Mouse (Mus musculus): ENCODE measurements at regions not wholly inside any gene's neighbourhood (a gene's known extent, or its start where the extent isn't known, plus 50 kb on each side); places are given as distances from the start of the nearest gene placed in this dataset.

DNA sequence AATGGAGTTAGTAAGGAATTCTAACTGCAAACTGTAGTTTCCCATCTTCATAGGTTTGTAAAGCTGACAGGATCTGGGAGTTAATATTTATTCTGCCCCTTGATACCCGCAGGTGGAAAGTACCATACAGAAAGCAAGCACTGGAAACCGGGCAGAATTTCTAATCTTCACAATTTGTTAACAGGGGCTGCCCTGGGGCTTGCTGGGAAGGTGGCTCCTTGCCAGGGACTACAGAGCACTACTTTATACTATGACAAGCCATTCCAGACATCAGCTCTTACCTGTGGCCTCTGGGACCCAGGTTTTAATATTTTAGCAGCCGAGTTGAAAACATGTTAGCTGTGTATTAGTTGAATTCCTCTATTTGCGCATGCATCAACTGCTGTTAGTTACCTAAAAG lies 135.1 kb upstream of the Zeb2 start:
- no peak for DNase-seq (ENCODE audit: low spot score in 2 of 2)

DNA sequence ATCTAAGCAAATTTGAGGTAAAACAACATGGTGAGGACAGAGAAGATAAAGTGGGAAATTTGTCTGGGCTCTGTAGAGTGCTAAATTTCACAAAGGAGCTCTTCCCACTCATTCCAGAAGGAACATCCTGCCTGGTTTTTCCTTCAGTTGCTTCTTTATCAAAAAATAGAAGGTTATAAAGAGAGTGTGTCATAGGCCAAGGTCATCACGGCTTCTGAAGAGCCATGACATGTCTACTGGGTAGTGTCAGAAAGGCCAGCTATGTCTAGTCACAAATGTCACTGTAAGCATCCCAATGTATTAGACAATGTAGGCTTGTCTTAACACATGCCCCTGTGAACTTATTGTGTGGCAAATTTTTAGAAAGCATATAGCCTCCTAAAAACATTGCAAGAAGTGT lies 132.5 kb upstream of the Zeb2 start:
- DNase-seq (ENCODE audit: low spot score in 2 of 2): no peak

DNA sequence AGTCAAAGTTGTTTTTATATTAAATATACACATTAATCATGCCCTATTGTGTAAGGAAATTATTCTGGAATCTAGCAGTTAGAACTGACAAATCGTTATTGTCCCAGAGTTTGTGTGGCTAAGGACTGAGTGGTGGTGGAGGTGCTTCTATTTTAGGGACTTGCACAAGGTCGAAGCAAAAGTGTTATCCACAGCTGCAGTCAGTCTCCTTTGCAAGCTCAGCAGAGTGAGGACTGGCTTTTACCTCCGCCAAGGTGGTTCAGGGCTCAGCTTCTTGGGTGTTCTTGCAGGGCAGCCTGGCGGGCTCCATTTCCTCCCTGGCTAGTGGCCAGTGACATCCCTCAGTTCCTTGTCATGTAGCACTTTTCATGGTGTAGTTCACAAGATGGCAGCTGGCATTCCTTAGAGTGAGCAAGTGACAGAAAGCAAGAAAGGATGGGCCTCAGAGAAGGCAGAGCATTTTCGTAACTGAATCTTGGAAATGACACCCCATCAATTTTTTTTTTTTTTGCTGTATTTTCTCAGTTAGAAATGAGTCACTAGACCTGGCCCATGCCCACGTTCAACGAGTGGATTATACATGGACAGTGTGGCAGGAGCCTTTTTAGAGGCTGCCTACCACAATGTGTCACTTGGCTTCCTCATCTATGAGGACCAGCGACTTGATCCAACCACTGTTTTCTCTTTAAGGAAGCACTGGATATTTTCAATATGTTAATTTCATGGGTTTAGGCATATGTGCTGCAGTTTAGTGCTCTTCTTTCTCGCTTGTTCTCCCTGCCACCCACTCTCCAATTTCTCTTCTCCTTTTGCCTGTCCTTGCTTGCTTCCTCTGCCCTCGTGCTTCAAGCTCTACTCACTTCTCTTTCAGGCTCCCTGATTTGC lies 129.1 kb upstream of the Zeb2 start:
- DNase-seq (ENCODE audit: low spot score in 2 of 2): no peak

DNA sequence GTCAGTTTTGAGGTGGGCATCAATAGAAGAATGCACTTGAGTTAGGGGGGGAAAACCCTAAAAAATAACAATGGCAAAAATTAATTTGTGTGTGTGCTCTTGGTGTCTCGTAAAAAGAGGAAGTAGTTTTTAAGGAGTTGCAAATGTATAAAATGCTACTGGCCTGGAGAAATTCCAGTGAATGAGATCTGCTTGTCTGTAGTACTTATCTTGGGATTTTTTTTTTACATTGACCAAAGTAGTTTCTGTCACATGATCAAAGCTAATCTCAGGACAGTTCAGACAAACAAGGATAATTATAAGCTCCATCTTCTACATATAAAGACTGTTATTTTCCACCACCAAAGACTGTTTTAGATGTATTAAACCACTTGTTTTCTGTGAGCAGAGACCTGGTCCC lies 128.3 kb upstream of the Zeb2 start:
- no peak for DNase-seq (ENCODE audit: low spot score in 2 of 2)

DNA sequence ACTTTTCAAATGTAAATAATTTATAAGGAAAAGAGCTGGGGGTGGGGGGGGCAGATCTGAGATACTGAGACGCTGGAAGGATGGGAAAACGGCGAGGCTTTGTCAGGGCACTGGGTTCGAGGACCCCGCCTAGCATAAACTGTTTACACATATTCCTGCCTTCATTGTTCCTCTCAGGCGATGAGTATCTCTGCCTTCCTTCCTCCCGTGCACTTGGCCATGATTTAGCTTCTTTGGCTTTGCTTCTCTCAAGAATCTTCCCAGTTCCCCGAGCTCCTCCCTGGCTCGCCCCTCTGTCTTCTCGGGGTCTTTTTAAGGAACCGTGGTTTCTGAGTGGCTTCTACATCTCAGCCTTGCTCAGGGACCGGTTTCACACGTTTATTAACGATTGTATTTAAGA lies 127.3 kb upstream of the Zeb2 start:
- DNase-seq (ENCODE audit: low spot score in 2 of 2): no peak

DNA sequence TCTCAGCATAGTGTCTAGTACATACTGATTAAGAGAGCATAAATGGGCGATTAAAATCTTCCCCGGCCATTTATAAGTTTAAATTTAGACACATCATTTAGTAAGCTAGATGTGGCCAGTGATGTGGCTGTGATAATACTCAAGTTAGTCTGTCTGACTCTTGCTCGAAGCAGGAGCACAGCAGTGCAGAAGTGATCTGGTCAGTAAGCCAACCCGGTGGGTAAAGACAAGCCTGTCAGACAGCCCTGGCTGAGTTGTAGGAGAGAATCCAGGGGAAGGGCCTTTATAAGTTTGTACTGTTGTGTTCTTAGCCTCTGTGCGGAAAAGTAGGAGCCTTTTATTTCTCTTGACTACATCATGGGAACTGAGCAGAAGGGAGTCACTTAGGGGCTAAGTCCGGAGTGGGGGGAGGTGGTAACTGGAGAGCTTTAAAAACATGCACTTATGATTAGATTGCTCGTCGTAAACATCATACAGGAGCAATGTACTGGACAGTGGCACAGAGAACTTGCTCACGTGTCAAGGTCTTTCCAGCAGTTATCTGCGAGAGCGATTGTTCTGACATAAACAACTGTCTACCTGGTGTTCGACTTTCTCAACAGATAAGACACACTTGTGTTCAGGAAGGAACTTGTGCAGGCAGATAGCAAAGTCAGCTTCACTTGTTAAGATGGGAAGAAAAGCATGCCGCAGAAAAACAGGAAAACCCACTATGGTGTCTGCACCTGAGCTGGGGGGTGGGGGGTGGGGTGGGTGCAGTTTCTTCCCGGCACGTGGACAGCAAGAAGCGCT lies 122.5 kb upstream of the Zeb2 start:
- no peak for DNase-seq (ENCODE audit: low spot score in 2 of 2)

DNA sequence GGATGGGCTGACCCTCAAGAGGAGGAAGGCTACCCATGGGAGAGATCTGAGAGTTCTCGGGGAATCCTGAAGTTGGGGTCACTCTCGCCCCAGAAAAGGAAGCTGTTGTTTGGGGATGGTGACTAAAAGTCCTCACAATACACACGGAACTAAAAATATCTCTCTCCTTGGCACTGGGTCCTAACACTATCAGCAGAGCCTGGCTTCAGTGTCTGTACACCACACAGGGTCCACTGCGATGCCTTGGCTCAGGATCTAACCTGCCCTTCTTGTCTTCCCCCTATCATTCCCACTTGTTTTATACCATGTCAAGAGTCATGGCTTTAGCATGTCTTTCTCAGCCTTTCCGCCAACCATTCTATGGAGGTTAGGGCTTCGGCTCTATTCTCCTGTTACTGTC lies 121.8 kb upstream of the Zeb2 start:
- no peak for DNase-seq (ENCODE audit: low spot score in 2 of 2)

DNA sequence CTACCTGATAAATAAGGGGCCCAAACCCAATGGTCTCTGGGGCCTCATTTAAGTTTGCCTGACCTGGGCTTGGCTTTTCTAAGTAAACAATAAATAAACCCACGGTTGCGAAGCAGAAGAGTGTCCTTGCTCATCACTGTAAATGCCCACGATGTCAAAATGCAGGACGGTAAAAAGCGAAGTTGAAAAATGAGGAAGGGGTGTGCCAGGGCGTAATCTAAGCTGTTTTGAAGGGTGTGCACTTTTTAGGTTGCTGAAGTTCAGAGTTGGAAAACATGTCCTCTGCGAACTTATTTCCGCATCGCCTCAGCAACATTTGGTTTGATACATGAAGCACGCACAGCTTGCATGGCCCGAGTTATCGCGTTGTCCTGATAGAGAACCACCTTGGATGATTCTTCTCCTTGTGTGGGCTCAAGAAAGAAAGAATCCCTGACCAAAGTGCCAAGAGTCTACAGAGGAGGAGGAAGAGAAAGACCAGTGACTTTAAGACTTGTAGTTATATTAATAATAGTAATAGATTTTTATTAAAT lies 119.0 kb upstream of the Zeb2 start:
- no peak for DNase-seq (ENCODE audit: low spot score in 2 of 2)

DNA sequence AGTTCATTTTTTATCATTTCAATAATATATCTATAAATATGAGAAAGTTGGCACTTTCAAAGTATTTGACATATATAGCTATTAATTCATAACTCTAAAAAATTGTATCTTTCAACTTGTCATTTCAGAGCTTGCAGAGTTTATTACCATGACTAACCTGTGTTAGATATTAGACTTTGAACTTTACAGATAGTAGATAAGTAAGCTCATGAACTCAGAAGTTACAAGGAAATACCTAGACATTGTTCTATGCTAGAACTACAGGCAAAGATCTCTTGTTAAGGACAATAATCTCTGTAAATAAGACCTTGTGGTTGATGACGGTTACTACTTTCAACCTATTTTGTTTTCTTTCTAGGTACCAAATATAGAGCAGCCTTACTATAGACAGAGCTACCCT lies 117.0 kb upstream of the Zeb2 start:
- DNase-seq (ENCODE audit: low spot score in 2 of 2): no peak

DNA sequence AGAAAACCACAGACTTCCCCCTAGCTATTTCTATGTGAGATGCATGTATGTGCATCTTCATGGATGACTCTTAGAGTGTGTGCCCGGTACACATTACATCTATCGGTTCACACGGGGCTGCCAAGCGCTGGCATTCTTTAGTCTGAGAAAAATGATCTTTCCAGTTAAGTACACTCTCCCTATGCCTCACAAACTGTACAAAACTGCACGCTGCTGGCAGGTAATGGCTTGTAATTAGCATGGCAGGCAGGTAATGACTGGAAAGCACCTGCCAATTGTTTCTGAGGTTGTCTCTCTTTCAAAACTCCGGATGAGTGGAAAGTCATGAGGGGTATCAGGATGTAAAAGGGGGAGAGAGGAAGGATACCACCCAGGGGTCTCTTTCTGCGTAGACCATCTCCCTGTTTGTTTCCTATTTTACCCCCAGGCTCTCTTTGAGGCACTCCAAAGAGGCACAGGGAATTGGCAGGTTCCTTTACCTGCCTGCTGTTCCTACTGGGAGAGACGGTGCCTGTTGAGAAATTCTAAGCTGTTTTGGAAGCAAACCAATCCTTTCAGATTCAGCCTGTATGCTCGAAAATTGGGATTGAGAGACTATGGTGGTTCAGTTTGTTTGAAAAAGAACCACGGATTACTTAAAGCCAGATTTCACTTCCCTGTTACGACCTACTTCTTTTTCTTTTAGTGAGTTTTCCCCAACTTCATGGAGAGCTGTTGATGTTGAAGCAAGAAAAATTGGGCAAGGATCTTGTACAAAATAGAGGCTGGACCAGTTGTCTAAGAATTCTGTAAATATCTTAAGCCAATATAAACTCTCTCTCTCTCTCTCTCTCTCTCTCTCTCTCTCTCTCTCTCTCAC lies 113.4 kb upstream of the Zeb2 start:
- DNase-seq (ENCODE audit: low spot score in 2 of 2): no peak

DNA sequence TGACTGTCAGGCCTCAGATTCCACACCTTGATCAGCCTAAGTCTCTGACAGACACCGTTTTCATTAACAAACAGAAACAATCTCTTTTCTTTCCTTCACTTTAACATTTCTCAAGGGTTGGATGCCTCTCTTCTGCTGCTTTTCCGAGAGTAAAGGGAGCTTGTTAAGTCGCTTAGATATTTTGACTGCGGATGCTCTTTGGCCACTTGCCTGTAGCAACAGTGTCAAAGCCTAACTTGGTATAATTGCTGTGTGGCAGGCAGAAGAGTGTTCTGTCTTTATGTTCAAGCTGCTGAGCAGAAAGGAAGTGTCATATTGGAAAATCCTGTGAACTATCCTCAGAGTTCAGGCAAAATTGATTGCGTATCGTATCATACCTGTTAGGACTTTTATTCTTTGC lies 112.3 kb upstream of the Zeb2 start:
- DNase-seq (ENCODE audit: low spot score in 2 of 2): no peak

DNA sequence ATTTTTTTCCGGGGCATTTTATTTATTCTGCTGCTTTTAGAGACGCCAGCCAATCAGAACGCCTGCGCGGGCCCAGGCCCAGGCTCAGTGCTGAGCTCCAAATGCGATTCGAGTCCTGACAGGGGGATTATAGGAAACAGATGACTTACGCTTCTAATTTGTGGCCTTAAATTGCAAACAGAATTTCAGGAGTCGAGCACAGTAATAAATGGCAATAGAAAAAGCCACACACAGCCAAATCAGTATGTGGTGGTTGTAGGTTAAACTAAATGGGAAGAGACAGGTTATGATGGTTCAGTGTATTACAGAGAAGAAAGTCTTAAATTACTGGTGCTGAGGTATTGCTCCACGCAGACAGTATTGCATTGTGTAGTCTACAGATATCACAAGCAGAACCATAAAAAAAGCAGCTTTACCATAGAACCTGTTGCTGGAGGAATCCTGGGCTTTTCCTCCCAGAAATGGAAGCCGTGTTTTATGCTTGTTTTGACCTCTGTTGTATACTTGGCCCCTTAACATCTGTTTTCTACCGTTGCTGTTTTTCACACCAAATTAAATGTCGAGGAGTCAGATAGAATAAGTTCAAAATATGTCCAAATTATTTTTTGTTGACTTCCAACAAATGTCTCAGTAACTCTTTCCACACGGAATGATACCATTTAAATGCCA lies 110.2 kb upstream of the Zeb2 start:
- peak in 1 of 2 experiments; percentile 41 for DNase-seq (ENCODE audit: low spot score in 2 of 2)

DNA sequence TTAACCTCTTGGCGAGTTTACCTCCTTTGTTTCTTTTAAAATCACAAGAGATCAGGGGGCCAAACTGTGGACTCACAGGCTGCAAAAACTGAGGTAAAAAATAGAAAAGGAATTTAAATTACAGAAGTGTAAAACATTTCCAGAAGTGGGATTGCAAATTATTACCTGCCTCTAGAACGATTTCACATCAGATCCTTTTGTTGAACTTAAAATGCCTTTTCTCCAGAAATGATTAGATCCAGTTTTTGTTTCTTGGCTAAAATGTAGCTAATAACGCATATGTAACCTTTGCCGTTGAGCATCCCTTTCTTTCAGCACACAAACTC lies 108.8 kb upstream of the Zeb2 start:
- no peak for DNase-seq (ENCODE audit: low spot score in 2 of 2)

DNA sequence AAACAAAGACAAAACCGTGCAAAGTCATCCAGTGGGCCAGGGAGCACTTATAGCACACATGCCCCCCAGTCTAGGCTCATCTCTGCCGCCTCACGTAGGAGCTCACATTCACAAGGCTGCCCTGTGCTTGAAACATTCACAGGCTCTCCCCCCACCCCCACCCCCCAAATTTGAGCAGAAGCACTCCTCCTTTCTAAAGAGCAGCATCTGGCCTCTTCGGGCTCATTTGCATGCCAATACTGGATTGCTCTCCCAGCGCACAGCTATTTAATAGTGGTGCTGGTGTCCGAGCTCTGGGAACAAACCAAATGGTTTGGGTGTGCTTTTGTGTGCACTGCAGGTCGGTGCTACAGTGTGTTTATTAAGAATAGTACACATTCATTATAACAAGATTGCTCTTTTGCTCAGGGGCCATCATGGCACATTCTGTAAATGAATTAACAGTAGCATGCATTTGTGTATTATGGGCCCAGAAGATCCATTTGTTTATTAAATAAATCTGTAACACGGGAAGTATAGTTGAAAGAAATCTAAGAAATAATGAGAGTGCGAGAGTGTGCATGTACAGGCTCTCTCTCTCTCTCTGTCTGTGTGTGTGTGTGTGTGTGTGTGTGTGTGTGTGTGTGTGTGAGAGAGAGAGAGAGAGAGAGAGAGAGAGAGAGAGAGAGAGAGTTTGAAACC lies 108.3 kb upstream of the Zeb2 start:
- DNase-seq (ENCODE audit: low spot score in 2 of 2): peak in 1 of 2 experiments; percentile 33

DNA sequence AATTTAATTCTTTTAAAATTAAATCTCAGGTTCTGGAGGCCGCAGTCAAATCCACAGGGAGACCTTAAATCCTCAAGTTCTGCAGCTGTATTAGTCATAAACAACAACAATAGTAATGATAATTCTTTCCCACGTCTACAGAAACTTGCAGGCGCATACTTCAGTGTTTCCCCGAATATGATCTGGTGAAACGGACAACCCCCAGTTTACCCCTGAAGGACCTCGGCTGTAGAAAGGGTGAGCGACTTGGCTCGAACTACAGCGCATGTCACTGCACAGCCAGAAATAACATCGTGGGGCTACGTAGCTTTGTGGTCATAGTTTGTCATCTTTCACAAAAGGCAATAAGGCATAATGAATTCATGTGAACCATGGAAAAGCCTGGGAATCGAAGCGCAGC lies 105.0 kb upstream of the Zeb2 start:
- DNase-seq (ENCODE audit: low spot score in 2 of 2): no peak

DNA sequence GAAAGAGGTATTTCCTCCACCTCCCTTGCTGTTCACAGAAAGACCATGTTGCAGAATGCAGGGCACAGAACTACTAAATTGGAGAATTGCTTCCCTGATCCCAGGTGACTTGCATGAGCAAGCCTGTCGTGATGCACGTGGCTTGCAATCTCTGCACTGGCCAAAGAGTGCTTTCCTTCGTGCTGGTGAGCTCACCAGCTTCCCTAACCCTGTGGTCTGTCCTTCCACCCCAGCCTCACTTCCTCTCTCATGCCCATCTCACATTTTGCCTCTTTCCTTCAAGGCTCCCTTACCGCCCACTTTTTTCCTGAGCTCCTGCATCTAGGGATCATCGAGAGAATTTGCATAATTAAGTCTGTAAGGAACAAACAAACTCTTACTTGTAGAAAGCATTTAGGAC lies 102.7 kb upstream of the Zeb2 start:
- no peak for DNase-seq (ENCODE audit: low spot score in 2 of 2)

DNA sequence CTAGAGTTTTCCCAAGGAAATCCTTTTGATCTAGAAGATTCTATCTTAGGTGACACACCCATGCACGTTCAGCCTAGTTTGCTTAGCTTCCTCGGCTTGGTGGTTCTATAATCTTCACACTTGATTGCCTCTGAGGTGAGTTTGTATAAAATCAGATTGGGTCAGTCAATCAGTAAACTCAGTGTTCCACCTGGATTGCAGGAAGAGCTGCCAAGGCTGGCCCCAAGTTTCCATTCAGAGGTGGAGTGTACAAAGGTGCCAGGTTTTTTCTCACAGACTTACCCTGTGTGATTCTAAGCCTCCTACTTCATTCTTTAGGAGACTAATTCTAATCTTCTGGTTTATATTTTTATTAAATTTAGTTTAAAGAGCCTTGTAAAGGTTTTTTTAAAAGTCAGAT lies 95.6 kb upstream of the Zeb2 start:
- no peak for DNase-seq (ENCODE audit: low spot score in 2 of 2)

DNA sequence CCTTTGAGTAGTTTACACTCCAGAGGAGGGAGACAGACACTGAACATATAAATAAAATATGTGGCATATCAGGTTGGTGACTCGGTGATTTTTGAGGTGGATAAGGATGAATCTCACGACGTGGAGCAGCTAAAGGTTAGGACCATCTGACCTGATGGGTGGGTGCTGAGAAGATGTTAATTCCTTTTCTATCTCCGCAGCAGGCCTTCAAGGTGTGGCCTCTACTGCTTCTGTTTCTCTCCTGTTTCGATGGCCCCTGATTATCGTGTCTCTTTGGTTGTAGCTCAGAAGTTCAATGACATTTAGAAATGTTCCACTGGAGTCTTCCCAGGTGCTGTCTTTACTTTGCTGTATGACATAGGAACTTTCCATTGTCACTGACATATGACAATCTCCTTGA lies 91.3 kb upstream of the Zeb2 start:
- DNase-seq (ENCODE audit: low spot score in 2 of 2): no peak

DNA sequence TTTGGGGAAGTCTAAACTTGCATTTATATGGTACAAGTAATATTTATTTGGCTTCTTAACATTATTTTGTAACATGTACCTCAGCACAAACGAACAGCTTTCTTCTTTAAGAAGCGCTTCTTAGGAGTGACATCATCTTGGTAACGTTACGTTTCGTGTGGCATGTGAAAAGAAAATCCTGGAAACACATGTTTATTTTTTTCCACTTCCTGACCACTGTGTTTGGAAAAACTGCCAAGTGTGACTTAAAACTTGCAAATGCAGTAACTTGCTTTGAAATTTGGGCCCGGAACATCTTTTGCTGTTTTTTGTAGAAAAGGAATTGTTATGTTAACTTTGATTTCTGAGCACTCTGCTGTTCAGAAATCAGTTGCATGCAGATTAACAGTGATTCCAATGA lies 88.6 kb upstream of the Zeb2 start:
- no peak for DNase-seq (ENCODE audit: low spot score in 2 of 2)

DNA sequence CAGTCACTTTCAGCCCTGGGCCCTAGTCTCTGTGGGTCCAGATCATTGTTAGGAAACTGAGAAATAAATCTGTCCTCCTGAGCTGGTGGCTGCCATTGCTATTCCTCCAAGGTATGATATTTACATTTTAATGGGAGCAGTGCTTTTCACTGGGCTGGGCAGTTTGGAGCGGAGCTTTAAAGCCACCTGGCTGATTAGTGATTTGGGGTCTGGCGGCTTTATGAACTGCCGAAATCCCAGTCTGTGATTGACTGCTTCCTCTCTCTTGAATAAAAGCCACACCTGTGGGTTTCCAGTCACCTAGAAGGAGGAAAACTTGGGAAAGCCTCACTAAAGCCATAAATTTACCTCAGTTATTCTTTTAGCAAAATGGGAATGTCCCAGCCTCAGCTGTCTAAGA lies 88.0 kb upstream of the Zeb2 start:
- no peak for DNase-seq (ENCODE audit: low spot score in 2 of 2)

Data from layer of hippocampus, postnatal 14 days (tissue).